Mouse (Mus musculus): ENCODE measurements around the gene Smpd4. TPM values are rescaled to one million over a fixed set of nuclear protein-coding genes. Genes with fewer than 3 reads are reported as not detected.
A peak's percentile ranks its signal among the peaks of the same experiment; 100 is the strongest.
"Not testable (repeated sequence)": the region's sequence is repeated elsewhere in the genome, so short reads cannot be mapped to it uniquely, and the experiment has no call there.

Gene Smpd4
- total RNA-seq (2021), result 10 to 100 TPM; 47.7 to 50.1 TPM

DNA sequence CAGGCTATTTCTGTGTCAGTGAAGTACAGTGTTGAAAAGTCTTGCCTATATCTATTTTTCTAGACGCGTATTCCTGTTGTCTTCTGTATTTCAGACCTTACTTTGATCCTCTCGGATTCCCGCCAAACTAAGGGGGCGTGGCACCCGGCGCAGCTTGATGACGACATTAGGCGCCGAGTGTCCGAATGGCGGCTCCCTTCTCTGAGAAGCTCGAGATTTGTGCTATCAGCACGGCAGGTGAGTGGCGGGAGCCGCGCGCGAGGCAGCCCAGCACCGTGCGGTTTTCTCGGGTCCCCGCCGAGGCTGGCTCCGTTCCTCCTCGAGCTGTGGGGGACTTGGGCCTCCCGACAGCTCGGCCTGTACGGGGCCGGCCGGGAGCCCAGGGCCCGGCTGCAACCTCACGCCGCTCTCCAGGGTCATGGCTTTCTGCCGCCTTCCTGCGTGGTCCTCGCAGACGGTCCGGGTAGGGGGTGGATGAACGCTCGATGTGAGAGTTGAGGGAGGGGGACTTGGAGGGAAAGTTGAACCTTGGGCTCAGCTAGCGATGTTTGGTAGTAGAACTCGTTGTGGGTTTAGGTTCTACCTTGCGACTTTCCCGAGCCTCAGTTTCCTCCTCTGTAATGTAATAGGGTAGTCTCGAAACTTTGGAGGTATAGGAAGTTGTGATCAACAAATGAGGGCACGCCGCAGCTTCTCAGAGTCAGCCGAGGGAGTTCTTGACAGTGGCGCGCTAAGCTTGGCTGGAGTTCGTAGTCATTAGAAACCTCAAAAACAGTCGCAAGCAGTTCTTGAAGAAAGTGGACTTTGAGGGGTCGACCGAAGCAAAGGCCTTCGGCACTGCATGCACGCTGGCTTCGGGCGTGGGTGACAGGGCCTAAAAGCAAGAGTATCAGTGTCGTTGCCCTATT is at the start of gene Smpd4:
Gene Smpd4, plus strand, starts transcription at position 157 of the 908 bp plus-strand sequence.
- intact Hi-C loops (cut with DNase I), result loop anchor here (5.0 kb wide), 1 partner anchor 62 kb away; no protein-coding TSS in a partner anchor
- peak; percentile 84 to 92 for DNase-seq (ENCODE audit: extremely low spot score in 1 of 2, low spot score in 2 of 2)

DNA sequence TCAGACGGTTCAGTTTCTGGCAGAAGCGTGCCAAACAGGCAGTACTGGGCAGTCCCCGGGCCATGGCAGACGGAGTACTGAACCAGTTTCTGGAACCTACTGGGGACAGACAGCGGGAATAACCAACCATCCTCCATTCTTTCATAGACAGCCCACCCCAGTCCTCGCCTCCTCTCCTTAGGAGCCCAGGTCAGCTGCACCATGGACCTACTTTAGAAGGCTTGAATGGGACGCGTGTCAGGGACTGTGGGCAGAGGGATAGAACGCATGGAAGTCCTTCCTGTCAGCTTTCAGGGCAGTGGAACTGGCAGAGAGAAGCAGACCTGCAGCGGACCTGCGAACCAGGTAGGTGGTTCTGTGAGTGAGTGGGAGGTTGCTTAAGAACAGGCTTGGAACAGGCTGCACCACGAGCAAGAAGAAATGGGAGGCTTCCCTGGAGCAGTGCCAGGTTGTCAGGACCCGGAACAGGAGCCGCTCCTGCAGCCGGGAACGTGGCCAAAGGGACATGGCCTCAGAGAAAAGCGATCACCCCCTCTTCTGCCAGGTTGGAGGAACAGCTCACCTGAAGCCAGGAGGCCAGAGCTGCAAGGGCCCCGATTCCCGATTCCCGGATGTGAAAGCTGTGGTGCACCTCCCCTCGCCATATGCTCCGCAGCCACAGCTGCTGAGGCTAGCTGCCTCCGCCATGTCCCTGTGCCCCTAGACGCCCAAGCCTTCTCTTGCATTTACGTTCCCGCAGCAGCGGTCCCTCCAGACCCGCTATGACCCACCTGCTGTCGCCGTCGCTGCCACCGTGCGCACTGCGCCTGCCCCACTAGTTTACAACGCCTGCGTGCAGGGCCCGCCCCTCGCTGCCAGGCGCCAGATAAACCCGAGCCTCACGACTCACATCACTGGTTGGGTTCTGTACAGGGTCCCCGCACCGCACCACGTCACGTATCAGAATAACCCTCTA is 43.0 kb upstream of the Smpd4 start:
- peak; percentile 67 to 82 for DNase-seq (ENCODE audit: extremely low spot score in 1 of 2, low spot score in 2 of 2)
- intact Hi-C loops (cut with DNase I), result no loop called here

DNA sequence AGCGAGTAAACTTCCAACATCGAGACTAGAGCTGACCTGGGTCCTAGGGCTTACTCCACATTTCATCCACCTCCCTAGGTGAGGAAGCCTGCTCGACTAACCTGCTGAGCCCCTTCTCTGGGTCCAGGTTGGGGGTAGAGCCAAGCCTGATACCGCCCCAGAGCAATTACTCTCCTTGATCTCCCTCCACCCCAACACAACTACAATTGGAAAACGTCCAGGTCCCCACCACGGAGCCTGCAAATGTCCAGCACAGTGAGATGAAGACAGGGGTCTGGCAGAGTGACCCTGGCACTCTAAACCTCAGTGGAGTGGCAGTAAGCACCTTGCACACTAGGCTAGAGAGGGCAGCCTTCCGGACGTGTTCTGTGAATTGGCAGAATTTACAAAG is 42.3 kb upstream of the Smpd4 start:
- intact Hi-C loops (cut with DNase I), result no loop called here
- DNase-seq (ENCODE audit: extremely low spot score in 1 of 2, low spot score in 2 of 2), result no peak

DNA sequence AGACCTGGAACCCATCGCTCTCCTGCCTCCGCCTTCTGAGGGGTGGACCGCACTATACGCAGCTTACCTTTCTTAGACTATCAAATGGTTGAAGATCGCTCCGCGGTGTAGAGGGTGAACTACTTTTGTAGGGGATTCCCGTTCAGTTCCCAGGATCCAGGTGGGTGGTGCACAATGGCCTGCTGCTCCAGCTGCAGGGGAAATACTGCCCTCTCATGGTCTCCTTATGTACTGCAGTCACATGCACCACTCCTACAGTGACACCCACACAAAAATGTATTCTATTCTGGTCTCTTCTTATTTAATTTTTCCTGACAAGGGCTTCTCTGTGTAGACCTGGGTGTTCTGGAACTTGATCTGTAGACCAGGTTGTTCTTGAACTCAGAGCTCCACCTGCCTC is 36.1 kb upstream of the Smpd4 start, which contains the start of gene Slc7a4:
Gene Slc7a4, minus strand, starts transcription at position 151 of the 400 bp plus-strand sequence.
- no peak for DNase-seq (ENCODE audit: extremely low spot score in 1 of 2, low spot score in 2 of 2)
- intact Hi-C loops (cut with DNase I), result no loop called here

DNA sequence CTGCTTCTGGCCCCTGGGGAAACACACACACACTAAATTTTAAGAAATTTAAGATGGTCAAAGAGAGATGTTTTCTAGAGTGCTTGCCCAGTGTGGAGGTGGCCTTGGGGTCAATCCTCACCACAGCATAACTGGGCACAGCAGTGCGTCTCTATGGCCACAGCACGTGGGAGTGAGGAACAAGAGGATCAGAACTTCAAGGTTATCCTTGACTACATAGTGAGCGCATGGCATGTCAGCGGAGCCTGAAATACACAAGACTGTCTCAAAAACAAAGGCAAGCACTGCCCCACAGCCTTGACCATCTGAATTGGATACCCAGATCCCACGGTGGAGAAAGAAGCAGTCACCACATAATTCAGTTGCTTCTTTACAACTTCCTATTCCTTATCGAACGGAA is 34.6 kb upstream of the Smpd4 start:
- intact Hi-C loops (cut with DNase I), result no loop called here

DNA sequence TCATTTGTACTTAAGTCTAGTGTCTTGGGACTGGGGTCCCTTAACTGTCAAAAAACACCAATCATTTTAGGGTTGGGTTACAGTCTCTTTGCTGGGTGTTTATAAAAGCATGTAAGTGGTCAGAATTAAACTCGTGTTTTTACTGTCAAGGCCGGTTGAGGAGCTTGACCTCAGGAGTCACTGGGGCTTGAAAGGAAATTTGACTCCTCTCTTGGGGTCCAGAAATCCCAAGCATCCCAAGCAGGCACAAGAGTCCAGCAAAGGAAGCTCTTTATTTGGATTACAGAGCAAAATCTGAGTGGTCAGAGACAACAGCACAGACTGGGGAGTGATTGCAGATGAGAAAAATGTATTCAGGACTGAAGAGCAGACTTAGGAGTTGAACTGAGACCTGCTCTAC is 28.4 kb upstream of the Smpd4 start:
- no peak for DNase-seq (ENCODE audit: extremely low spot score in 1 of 2, low spot score in 2 of 2)
- intact Hi-C loops (cut with DNase I), result no loop called here

More for the DNA sequence above, 34.6 kb upstream of the Smpd4 start:
- DNase-seq (ENCODE audit: extremely low spot score in 1 of 2, low spot score in 2 of 2), result no peak

DNA sequence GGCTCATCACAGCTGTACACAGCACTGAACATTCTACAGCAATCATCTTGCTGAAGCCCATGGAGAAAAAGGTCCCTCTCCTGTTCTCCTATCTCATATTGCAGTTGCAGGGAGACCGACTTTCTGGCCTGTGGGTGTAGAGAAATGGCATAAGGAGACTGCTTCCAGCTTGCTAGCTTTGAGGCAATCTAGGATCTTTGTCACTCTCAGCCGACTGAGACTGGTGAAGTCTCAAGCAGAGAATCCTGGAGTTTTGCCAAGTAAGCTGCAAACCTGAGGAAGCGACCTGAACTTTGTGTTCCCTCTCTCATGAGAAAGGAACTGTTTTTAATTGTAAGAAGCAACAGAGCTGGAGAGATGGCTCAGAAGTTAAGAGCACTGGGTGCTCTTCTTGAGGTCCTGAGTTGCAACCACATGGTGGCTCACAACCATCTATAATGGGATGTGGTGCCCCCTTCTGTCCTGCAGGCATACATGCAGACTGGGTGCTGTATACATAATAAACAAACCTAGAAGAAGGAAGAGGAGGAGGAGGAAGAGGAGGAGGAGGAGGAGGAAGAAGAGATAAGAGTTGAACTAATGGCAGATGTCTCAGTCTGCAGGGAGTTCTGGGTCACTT is 18.1 kb upstream of the Smpd4 start:
- intact Hi-C loops (cut with DNase I), result no loop called here
- no peak for DNase-seq (ENCODE audit: extremely low spot score in 1 of 2, low spot score in 2 of 2)

DNA sequence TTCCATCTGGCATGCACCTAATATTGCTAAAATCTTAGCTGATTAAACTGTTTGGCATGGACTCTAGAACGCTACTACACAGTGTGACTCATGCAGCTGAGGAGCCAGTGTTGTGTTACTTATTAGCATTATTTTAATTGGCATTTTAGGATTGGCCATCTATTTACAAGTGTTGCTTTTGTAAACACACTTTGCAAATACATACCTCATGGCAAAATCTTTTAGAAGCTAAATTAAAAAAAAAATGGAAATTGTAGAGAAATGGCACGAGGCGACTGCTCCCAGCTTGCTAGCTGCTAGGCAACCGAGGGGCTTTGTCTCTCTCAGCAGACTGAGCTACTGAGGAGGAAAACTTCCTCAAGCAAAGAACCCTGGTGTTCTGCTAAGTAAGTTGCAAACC is 14.2 kb upstream of the Smpd4 start:
- DNase-seq (ENCODE audit: extremely low spot score in 1 of 2, low spot score in 2 of 2), result no peak
- intact Hi-C loops (cut with DNase I), result no loop called here

DNA sequence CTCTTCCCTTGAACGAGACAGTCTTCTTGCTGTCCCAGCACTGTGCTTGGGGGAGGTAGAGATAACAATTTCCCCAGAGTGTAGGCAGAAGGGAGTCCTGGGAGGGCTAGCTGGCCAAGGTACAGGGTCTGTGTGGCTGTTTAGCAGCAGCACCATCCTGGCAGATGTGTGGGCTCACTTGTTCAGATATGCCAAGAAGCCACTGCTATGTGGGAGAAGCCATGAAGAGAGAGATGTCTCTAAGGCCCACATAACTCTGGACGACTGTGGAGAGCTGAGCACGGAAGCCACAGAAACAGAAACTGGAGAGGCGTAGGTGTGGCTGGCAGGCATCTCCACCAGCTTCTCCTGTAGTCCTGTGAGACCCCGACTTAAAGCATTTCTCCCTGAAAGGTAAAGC is 13.5 kb upstream of the Smpd4 start:
- intact Hi-C loops (cut with DNase I), result no loop called here

DNA sequence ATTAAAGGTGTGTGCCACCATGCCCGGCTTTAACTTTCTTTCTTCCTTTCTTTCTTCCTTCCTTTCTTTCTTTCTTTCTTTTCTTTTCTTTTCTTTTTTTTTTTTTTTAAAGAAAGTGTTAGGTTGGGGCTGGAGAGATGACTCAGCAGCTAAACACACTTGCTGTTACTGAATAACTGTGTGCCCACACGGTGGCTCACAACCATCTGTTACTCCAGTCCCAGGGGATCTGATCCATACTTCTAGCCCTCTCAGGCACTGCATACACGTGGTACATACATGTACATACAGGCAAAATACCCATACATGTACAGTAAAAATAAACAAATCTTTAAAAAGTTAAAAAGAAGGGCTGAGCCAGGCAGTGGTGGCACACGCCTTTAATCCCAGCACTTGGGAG is 7.8 kb upstream of the Smpd4 start:
- no peak for DNase-seq (ENCODE audit: extremely low spot score in 1 of 2, low spot score in 2 of 2)
- intact Hi-C loops (cut with DNase I), result no loop called here

More for the DNA sequence above, 13.5 kb upstream of the Smpd4 start:
- no peak for DNase-seq (ENCODE audit: extremely low spot score in 1 of 2, low spot score in 2 of 2)

DNA sequence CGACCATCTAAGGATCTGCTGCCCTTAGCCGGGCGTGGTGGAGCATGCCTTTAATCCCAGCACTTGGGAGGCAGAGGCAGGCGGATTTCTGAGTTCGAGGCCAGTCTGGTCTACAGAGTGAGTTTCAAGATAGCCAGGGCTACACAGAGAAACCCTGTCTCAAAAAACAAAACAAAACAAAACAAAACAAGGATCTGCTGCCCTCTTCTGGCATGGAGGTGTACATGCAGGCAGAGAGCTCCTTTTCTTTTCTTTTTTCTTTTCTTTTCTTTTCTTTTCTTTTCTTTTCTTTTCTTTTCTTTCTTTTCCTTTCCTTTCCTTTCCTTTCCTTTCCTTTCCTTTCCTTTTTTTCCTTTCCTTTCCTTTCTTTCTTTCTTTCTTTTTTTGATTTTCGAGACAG is 4.4 kb upstream of the Smpd4 start:
- not testable (repeated sequence) for DNase-seq (ENCODE audit: extremely low spot score in 1 of 2, low spot score in 2 of 2)
- intact Hi-C loops (cut with DNase I), result loop anchor here (5.0 kb wide), 1 partner anchor 57 kb away; no protein-coding TSS in a partner anchor

DNA sequence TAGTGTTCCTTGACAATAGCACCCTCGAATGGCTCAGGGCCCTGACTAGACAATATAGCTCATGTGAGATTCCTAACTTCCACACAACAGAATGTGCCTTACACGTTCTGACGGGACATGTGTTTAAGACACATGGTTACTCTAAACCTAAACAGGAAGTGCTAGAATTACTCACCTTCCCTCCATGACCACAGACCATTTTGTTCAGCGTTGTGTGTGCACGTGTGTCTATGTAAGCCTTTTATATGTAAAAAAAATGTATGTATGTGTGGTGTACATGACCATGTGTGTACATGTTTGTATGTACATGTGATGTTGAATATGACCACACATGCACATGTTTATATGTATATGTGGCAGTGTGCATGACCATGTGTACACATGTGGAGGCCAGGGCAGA is 2.9 kb upstream of the Smpd4 start:
- intact Hi-C loops (cut with DNase I), result loop anchor here (5.0 kb wide), 1 partner anchor 59 kb away; no protein-coding TSS in a partner anchor
- no peak for DNase-seq (ENCODE audit: extremely low spot score in 1 of 2, low spot score in 2 of 2)

DNA sequence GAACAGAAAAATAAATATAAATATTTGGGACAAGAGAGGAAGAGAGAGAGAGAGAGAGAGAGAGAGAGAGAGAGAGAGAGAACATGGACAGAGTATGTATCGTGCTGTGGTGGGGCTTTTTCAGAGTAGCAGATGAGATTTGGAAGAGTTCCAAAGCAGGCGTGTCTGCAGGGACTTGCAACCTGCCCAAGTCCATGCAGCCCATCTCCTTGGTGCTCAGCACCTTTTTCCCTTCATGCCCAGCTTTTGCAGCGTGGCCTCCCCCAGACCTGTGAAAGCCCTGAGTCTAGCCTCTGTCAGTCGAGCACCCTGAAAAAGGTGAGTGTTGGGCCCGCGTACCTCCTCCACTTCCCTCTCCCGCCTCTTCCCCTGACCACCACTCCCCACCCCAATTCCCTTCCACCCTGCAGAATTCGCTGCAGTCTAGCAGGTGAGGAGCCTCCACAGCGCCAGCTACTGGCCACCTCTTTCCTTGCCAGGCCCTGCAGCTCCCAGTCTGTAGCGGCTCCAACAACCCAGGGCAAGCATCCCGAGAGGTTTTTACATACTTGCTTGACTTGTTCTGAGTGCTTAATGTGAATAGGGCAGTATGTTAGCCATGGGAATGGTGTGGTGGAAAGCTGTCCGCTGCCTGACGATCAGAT is 1.1 kb upstream of the Smpd4 start:
- peak in 1 of 2 experiments; percentile 57 for DNase-seq (ENCODE audit: extremely low spot score in 1 of 2, low spot score in 2 of 2)
- intact Hi-C loops (cut with DNase I), result loop anchor here (5.0 kb wide), 1 partner anchor 61 kb away; no protein-coding TSS in a partner anchor

DNA sequence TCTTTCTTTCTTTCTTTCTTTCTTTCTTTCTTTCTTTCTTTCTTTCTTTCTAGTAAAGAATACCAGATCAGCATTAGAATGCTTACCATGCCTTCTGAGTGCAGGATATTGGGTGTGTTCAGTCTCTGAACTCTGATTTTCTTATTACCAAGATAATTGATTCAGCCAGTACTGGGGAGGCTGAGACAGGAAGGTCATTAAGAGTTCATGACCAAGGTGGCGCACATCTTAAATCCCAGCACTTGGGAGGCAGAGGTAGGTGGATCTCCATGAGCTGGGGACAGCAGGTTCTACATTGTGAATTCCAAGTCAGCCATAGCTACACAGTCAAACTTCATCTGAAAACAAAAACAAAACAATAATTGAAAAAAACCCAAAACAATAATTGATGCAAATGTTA is 2.8 kb downstream of the Smpd4 start:
- intact Hi-C loops (cut with DNase I), result no loop called here
- no peak for DNase-seq (ENCODE audit: extremely low spot score in 1 of 2, low spot score in 2 of 2)

DNA sequence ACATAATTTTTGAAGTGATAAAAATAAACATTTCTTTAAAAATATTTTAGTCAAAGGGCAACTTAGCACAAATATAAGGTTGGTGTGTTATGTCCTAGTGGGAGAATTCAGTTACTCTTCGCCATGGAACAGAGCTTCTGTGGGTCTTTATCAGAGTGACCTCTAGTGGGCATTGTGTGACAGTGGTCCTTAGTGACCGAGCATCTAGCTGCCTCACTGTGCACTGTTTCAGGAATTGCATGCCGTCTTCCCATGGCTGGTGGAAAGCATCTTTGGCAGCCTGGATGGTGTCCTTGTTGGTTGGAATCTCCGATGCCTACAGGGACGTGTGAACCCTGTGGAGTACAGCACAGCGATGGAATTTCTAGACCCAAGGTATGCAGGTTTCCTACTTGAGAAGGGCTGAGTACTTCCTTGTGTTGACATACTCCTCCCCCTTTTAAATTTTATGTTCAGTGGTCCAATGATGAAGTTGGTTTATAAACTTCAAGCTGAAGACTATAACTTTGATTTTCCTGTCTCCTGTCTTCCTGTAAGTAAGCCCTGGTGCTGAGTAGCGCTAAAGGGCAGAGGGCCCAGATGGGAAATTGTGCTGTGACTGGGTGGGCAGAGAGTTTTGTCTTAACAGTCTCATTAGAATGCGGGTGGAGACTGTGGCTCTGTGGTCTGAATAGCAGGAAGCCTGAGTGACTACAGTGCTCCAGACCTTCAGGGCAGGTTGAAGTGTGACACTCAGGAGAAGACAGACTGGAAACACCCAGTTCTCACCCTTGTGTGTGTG is 6.5 kb downstream of the Smpd4 start:
- no peak for DNase-seq (ENCODE audit: extremely low spot score in 1 of 2, low spot score in 2 of 2)
- intact Hi-C loops (cut with DNase I), result no loop called here

DNA sequence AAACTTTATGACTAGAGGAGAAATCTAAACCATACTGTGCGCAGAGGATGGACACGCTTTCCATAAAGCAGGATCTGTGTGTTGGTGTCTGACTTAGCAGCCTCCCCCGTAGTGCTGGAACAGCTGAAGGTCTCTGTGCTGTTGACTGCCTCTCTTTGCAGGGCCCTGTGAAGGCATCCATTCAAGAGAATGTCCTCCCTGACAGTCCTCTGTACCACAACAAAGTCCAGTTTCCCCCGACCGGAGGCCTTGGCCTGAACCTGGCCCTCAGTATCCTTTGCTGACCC is 7.1 kb downstream of the Smpd4 start:
- DNase-seq (ENCODE audit: extremely low spot score in 1 of 2, low spot score in 2 of 2), result no peak
- intact Hi-C loops (cut with DNase I), result no loop called here

DNA sequence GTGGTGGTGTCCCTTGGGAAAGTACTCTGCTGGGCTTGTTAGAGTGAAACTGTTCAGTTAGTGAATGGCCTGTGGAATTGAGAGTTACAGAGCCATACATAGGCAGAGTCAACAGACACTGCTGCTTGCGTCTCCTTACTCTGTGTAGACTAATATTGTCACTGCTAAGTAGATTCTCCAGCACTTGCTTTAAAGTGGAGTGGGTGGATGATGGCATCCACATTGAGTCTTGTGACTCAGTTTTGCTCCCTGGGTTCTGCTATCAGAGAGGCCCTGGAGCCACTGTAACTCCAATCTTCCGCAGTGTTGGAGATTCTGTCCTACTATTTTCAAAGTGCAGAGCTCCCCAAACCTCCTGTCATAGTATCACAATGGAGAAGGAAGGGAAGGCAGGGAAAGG is 13.4 kb downstream of the Smpd4 start:
- intact Hi-C loops (cut with DNase I), result no loop called here

More for the DNA sequence above, 13.4 kb downstream of the Smpd4 start:
- DNase-seq (ENCODE audit: extremely low spot score in 1 of 2, low spot score in 2 of 2), result no peak
